In genomic region chr8:110487644-110488043, GRCm38 (mm10) we compare ENCODE assay signal across 28 mouse cellular contexts.
DNase-seq lines count a peak whose midpoint lies in the region; ATAC-seq and TF ChIP-seq lines count a peak whose summit lies in the region.
"Had no signal": no experiment of that assay in that cellular context is flagged by ENCODE, and none has a peak within 500 bp of the region (broad histone marks: within the 10 kb centered on the region; RNA-seq: fewer than 3 reads in every experiment).

No protein-coding gene starts in this region.

- no peak overlapping the region for H3K4me3 ChIP-seq in forebrain, postnatal 0 days (ENCODE audit: low read depth, low read length)
- no peak overlapping the region for H3K4me3 ChIP-seq in forebrain, embryonic 16.5 days (replicated peaks; ENCODE audit: low read length)
- H3K4me3 ChIP-seq in left cerebral cortex, adult 2 months, result no peak overlapping the region
- H3K4me3 ChIP-seq in MEL (ENCODE audit: control insufficient read depth in 1 of 2, insufficient read depth in 1 of 2, low read depth in 2 of 2, low read length in 2 of 2), result no peak overlapping the region
- H3K4me3 ChIP-seq: embryonic facial prominence, embryonic 10.5 days; embryonic facial prominence, embryonic 15.5 days; forebrain, embryonic 12.5 days; heart, embryonic 13.5 days; hindbrain, embryonic 15.5 days; limb, embryonic 13.5 days; lung, embryonic 15.5 days; megakaryocyte, embryonic 14.5 days; midbrain, embryonic 13.5 days had no signal

- no peak overlapping the region for H3K27ac ChIP-seq in forebrain, postnatal 0 days (ENCODE audit: low read depth, low read length)
- no peak overlapping the region for H3K27ac ChIP-seq in forebrain, embryonic 16.5 days (ENCODE audit: low read length)
- H3K27ac ChIP-seq in left cerebral cortex, adult 2 months, result no peak overlapping the region
- H3K27ac ChIP-seq in MEL (ENCODE audit: control insufficient read depth, low read depth, low read length), result no peak overlapping the region
- H3K27ac ChIP-seq: embryonic facial prominence, embryonic 10.5 days; embryonic facial prominence, embryonic 15.5 days; forebrain, embryonic 12.5 days; heart, embryonic 13.5 days; hindbrain, embryonic 15.5 days; limb, embryonic 13.5 days; lung, embryonic 15.5 days; midbrain, embryonic 13.5 days had no signal

- TF ChIP-seq RAD21 in MEL (IDR thresholded peaks at IDR 0.05; ENCODE audit: low read depth, low read length), result no peak

- intact Hi-C loops in left cerebral cortex, adult 2 months (cut with DNase I), result no loop called here
- intact Hi-C loops in left cerebral cortex, postnatal 25 days (cut with DNase I), result no loop called here

- no peaks in the 10 kb centered on the region for H3K4me1 ChIP-seq in forebrain, postnatal 0 days (ENCODE audit: insufficient read depth)
- H3K4me1 ChIP-seq in forebrain, embryonic 16.5 days (replicated peaks; ENCODE audit: control insufficient read depth, insufficient read depth, low read length), result no peaks in the 10 kb centered on the region
- no peaks in the 10 kb centered on the region for H3K4me1 ChIP-seq in MEL (ENCODE audit: control insufficient read depth in 1 of 2, insufficient read depth in 2 of 2, low read length in 2 of 2)
- H3K4me1 ChIP-seq: heart, embryonic 13.5 days; lung, embryonic 15.5 days; megakaryocyte, embryonic 14.5 days had no signal

- H3K9ac ChIP-seq in forebrain, postnatal 0 days, result no peak overlapping the region
- no peak overlapping the region for H3K9ac ChIP-seq in forebrain, embryonic 16.5 days (replicated peaks; ENCODE audit: low read depth, low read length)
- H3K9ac ChIP-seq in MEL (ENCODE audit: control insufficient read depth, low read depth, low read length, poor library complexity, severe bottlenecking), result no peak overlapping the region
- H3K9ac ChIP-seq: embryonic facial prominence, embryonic 15.5 days; forebrain, embryonic 12.5 days; heart, embryonic 13.5 days; hindbrain, embryonic 15.5 days; limb, embryonic 13.5 days; lung, embryonic 15.5 days; midbrain, embryonic 13.5 days had no signal

- WGBS in forebrain, postnatal 0 days, result 96% methylated on average over 6 of the region's 6 CpGs
- WGBS in forebrain, embryonic 16.5 days, result 96% methylated on average over 6 of the region's 6 CpGs

- ATAC-seq in forebrain, postnatal 0 days, result no peak
- no peak for ATAC-seq in forebrain, embryonic 16.5 days
- ATAC-seq: midbrain, embryonic 13.5 days had no signal

- H3K27me3 ChIP-seq in forebrain, postnatal 0 days (ENCODE audit: insufficient read depth, low read length), result no peaks in the 10 kb centered on the region
- no peaks in the 10 kb centered on the region for H3K27me3 ChIP-seq in forebrain, embryonic 16.5 days (replicated peaks; ENCODE audit: control insufficient read depth, insufficient read depth, low read length)
- H3K27me3 ChIP-seq in MEL (ENCODE audit: control insufficient read depth in 1 of 2, insufficient read depth in 2 of 2, low read length in 2 of 2), result no peaks in the 10 kb centered on the region
- H3K27me3 ChIP-seq: embryonic facial prominence, embryonic 15.5 days; forebrain, embryonic 12.5 days; heart, embryonic 13.5 days; hindbrain, embryonic 15.5 days; limb, embryonic 13.5 days; lung, embryonic 15.5 days; megakaryocyte, embryonic 14.5 days; midbrain, embryonic 13.5 days had no signal

- no peak for TF ChIP-seq POLR2A in MEL (IDR thresholded peaks at IDR 0.05; ENCODE audit: control insufficient read depth in 1 of 2, insufficient read depth in 1 of 2, low read depth in 1 of 2, low read length in 2 of 2, poor library complexity in 1 of 2)

- no peaks in the 10 kb centered on the region for H3K36me3 ChIP-seq in forebrain, postnatal 0 days (ENCODE audit: insufficient read depth)
- H3K36me3 ChIP-seq in forebrain, embryonic 16.5 days (ENCODE audit: control insufficient read depth, insufficient read depth), result no peaks in the 10 kb centered on the region
- H3K36me3 ChIP-seq in MEL (ENCODE audit: control insufficient read depth in 1 of 2, insufficient read depth in 2 of 2, low read length in 2 of 2), result no peaks in the 10 kb centered on the region
- H3K36me3 ChIP-seq: embryonic facial prominence, embryonic 10.5 days; embryonic facial prominence, embryonic 15.5 days; forebrain, embryonic 12.5 days; heart, embryonic 13.5 days; hindbrain, embryonic 15.5 days; limb, embryonic 13.5 days; lung, embryonic 15.5 days; midbrain, embryonic 13.5 days had no signal

- TF ChIP-seq CTCF in forebrain, postnatal 0 days (IDR thresholded peaks at IDR 0.05; ENCODE audit: low read depth), result peak; percentile 13; the same call in 1 of the 2 replicates
- peak; percentile 2 for TF ChIP-seq CTCF in left cerebral cortex, adult 2 months (IDR thresholded peaks at IDR 0.05)
- TF ChIP-seq CTCF in MEL (IDR thresholded peaks at IDR 0.05 in 2 of 3, conservative IDR thresholded peaks at IDR 0.05 in 1 of 3; ENCODE audit: control insufficient read depth in 1 of 3, insufficient read depth in 1 of 3, low read depth in 2 of 3, low read length in 3 of 3, poor library complexity in 1 of 3, severe bottlenecking in 1 of 3), result peak in 1 of 3 experiments; percentile 20; a peak in 2 of 6 replicates

- DNase-seq in forebrain, postnatal 0 days, result no peak
- no peak for DNase-seq in left cerebral cortex, adult 2 months (ENCODE audit: extremely low spot score in 1 of 2, low spot score in 2 of 2)
- no peak for DNase-seq in left cerebral cortex, postnatal 25 days (ENCODE audit: low spot score in 2 of 2)
- DNase-seq in MEL (ENCODE audit: low read depth, low spot score), result peak; percentile 10
- DNase-seq in thymus, adult 18-20 months, result no peak
- no peak for DNase-seq in embryo, embryonic 9.5 days (ENCODE audit: extremely low spot score)
- DNase-seq: adrenal gland, postnatal 14 days; cerebellum, adult 2 months; cerebellum, postnatal 14 days; gastrocnemius, postnatal 25 days; heart, adult 18-20 months; heart, postnatal 10 days; kidney, adult 8-10 months; kidney, postnatal 10 days; layer of hippocampus, adult 9-11 months; lung, postnatal 36 days; thymus, postnatal 14 days had no signal

- TF ChIP-seq EP300 in MEL (IDR thresholded peaks at IDR 0.05; ENCODE audit: low read depth in 1 of 2, low read length in 2 of 2), result no peak

- 0 out of 2 replicates have a peak, but pooled peaks cover 3% of the 10 kb centered on the region for H3K9me3 ChIP-seq in forebrain, postnatal 0 days (ENCODE audit: low read length)
- peaks cover 4% of the 10 kb centered on the region; the same call in 1 of the 2 replicates for H3K9me3 ChIP-seq in forebrain, embryonic 16.5 days (ENCODE audit: control insufficient read depth, low read length)
- no peaks in the 10 kb centered on the region for H3K9me3 ChIP-seq in MEL (replicated peaks; ENCODE audit: insufficient read depth, low read length)
- H3K9me3 ChIP-seq: embryonic facial prominence, embryonic 15.5 days; forebrain, embryonic 12.5 days; hindbrain, embryonic 15.5 days; limb, embryonic 13.5 days; lung, embryonic 15.5 days had no signal

- no peaks in the 10 kb centered on the region for H3K79me2 ChIP-seq in MEL (ENCODE audit: control insufficient read depth, insufficient read depth, low read length, poor library complexity)

- no peak overlapping the region for H3K4me2 ChIP-seq in forebrain, postnatal 0 days (ENCODE audit: low read depth)
- H3K4me2 ChIP-seq in forebrain, embryonic 16.5 days (ENCODE audit: low read length), result no peak overlapping the region
- H3K4me2 ChIP-seq: embryonic facial prominence, embryonic 15.5 days; forebrain, embryonic 12.5 days; heart, embryonic 13.5 days; hindbrain, embryonic 15.5 days; limb, embryonic 13.5 days; liver, embryonic 11.5 days; lung, embryonic 15.5 days; midbrain, embryonic 13.5 days had no signal

TF ChIP-seq in MEL, 35 proteins besides CTCF, POLR2A, EP300 and RAD21:
- no peak for TF ChIP-seq MYC (IDR thresholded peaks at IDR 0.05; ENCODE audit: low read depth, low read length)
- TF ChIP-seq MAX (IDR thresholded peaks at IDR 0.05; ENCODE audit: low read length), result no peak
- no peak for TF ChIP-seq ELF1 (IDR thresholded peaks at IDR 0.05; ENCODE audit: low read depth, low read length)
- TF ChIP-seq E2F4 (IDR thresholded peaks at IDR 0.05; ENCODE audit: borderline replicate concordance, low read depth, low read length), result no peak
- no peak for TF ChIP-seq JUND (IDR thresholded peaks at IDR 0.05; ENCODE audit: low read depth, low read length)
- TF ChIP-seq BHLHE40 (IDR thresholded peaks at IDR 0.05; ENCODE audit: borderline replicate concordance, low read depth, low read length), result no peak
- no peak for TF ChIP-seq POLR2AphosphoS2 (IDR thresholded peaks at IDR 0.05; ENCODE audit: low read length)
- no peak for TF ChIP-seq MYB (IDR thresholded peaks at IDR 0.05; ENCODE audit: low read depth, low read length)
